Mouse (Mus musculus) small intestine, adult 2 months (tissue): ENCODE results near the gene Tmprss13. TPM values are rescaled to one million over a fixed set of nuclear protein-coding genes. Genes with fewer than 3 reads are reported as not detected.

Source experiments
- H3K27ac ChIP-seq: fragments of 200-500 bp; 2 replicates; pipeline ENCODE4 v1.5.1; 2012; ENCODE audit warnings: low read depth, low read length, control low read depth, inconsistent platforms; ENCODE audit not compliant: insufficient read depth
- H3K27me3 ChIP-seq: fragments of 200-500 bp; 2 replicates; pipeline ENCODE4 v1.6.1; 2012; ENCODE audit warnings: mild to moderate bottlenecking, moderate library complexity, low read length, inconsistent platforms; ENCODE audit not compliant: control insufficient read depth, insufficient read depth
- H3K36me3 ChIP-seq: fragments of 200-500 bp; 2 replicates; pipeline ENCODE4 v1.6.1; 2012; ENCODE audit warnings: mild to moderate bottlenecking, low read length, control low read depth, inconsistent platforms; ENCODE audit not compliant: control insufficient read depth, insufficient read depth
- H3K4me1 ChIP-seq: fragments of 200-500 bp; 2 replicates; pipeline ENCODE4 v1.6.1; 2012; ENCODE audit warnings: low read length, inconsistent platforms, mixed read lengths; ENCODE audit not compliant: control insufficient read depth, insufficient read depth, insufficient read length
- H3K4me3 ChIP-seq: fragments of 200-500 bp; 2 replicates; pipeline ENCODE4 v1.5.1; 2012; ENCODE audit warnings: low read depth, mild to moderate bottlenecking, control low read depth, inconsistent platforms, low read length, moderate library complexity
- CTCF ChIP-seq: fragments of 200-500 bp; IDR thresholded peaks from 2 replicates; pipeline ENCODE4 v1.5.1; 2012; ENCODE audit warnings: low read depth, mild to moderate bottlenecking, control low read depth, inconsistent platforms, low read length, moderate library complexity, mixed read lengths; ENCODE audit not compliant: insufficient replicate concordance, insufficient read length; ENCODE audit errors: extremely low read depth
- POLR2A ChIP-seq: fragments of 200-500 bp; IDR thresholded peaks from 2 replicates; pipeline ENCODE4 v1.6.1; 2012; ENCODE audit warnings: low read depth, mild to moderate bottlenecking, control low read depth, inconsistent platforms, low read length, moderate library complexity
- WGBS: fragments of 180-500 bp; shearing (Covaris S2); methylation state at CpG from one replicate; pipeline ENCODE4 v1.1.7; 2018; 5-methylcytosine and 5-hydroxymethylcytosine counted together
- polyA plus RNA-seq: library from polyadenylated mRNA; depleted of rRNA; stranded (reverse); fragments of >200 nt; gene quantifications from 2 replicates; pipeline ENCODE4 v1.2.3, GENCODE M21; 2012; rRNA removed

Gene Tmprss13
- polyA plus RNA-seq = 0.04 and 0.14 TPM in 2 replicates

DNA sequence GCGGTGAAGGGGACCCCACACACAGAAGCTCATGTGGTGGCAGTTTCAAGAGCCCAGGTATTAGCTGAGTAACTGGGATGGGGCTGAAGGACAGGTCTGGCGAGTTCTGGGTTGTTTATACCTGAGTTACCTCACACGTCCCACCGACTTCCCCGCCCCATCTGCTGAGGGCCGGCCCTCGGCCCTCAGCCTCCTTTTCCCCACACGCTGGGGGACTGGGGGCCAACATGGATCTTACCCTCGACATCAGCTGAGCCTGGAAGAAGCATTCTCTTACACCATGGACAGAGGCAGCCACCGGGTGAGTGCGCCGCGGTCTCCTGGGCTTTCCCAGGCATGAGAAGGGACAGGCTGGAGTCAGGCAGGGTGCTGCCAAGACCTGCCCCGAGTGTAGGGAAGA, at the start of gene Tmprss13:
TSS of gene Tmprss13 (plus strand) at position 246 of the 400 bp plus-strand sequence.
- Histone ChIP-seq H3K27me3 (no peaks in the 10 kb centered on the region), H3K4me1 (no peaks in the 10 kb centered on the region), H3K36me3 (no peaks in the 10 kb centered on the region), H3K27ac (no peak within 1 kb of the TSS), H3K4me3 (no peak within 1 kb of the TSS)
- 22% methylated on average over 14 of the region's 14 CpGs for WGBS
- TF ChIP-seq POLR2A = no peak
- TF ChIP-seq CTCF = no peak

DNA sequence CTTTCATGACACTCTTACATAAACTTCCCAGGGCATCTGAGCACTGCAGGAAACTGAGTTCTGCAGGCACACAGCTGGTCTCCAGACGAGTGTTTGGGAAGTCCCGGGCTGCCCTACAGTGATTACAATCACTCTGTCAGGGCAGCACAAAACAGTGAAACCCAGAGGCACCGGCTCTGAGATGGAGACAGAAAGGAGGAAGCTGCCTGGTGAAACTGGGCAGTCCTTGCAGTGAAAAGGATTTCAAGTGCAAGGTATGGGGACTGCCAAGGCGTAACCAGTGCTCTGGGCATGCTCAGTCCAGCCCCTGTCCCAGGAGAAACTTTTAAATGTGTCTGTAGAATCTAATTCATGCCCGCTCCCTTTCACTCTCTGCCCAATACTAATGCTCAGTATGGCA, 46.7 kb upstream of the Tmprss13 start:
- TF ChIP-seq POLR2A (no peak), CTCF (no peak)
- no peak overlapping the region for H3K27ac ChIP-seq
- WGBS = 52% methylated on average over 5 of the region's 5 CpGs

DNA sequence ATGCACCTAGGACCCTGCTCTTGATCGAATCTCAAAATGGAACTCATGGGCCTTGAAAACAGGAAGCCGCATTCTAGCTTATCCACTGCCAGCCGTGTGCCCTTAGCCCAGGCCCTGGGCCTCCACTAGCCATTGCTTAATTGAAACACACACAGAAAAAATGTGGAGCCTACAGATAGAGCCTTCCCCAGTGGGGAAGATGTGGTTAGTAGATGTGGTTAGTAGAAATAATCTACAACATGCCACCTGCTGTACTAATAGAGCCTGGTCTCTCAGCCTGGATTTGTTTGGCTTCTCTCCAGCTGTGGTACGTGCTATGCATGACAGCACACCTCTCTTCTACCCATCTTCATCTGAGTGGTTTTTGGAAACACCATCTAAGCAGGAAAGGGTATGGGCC, 44.7 kb upstream of the Tmprss13 start:
- Histone ChIP-seq H3K27ac (no peak overlapping the region), H3K36me3 (no peaks in the 10 kb centered on the region), H3K4me1 (0 out of 2 replicates have a peak, but pooled peaks cover 2% of the 10 kb centered on the region), H3K27me3 (peaks cover 3% of the 10 kb centered on the region; the same call in 1 of the 2 replicates), H3K4me3 (no peak overlapping the region)
- WGBS = 75% methylated on average over 4 of the region's 4 CpGs
- TF ChIP-seq CTCF (no peak), POLR2A (no peak)

More for the DNA sequence above, 46.7 kb upstream of the Tmprss13 start:
- Histone ChIP-seq H3K36me3 (no peaks in the 10 kb centered on the region), H3K4me3 (no peak overlapping the region), H3K27me3 (peaks cover 8% of the 10 kb centered on the region; the same call in 1 of the 2 replicates), H3K4me1 (0 out of 2 replicates have a peak, but pooled peaks cover 2% of the 10 kb centered on the region)

DNA sequence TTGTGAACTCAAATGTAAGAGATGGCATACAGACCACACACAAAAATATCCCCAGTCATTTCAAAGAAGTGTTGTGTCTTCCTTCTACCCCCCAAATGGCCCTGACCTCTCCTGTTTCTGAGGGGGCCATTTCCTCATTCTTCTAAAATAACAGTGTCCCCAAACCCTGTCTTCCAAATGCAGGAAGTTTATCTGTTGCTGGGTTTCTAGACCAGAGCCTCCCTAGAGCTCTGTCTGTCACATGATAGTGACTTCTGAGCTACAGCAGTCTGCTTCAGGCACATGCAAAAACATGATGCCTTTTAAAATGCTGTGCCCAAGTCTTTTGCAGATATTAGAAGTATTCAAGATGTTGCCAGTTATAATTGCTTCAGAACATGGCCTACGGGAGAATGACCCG, 44.3 kb upstream of the Tmprss13 start:
- no peaks in the 10 kb centered on the region for H3K27me3 ChIP-seq
- H3K4me1 ChIP-seq = 0 out of 2 replicates have a peak, but pooled peaks cover 2% of the 10 kb centered on the region
- no peak for TF ChIP-seq CTCF
- no peak for TF ChIP-seq POLR2A
- H3K27ac ChIP-seq = no peak overlapping the region
- no peaks in the 10 kb centered on the region for H3K36me3 ChIP-seq
- no peak overlapping the region for H3K4me3 ChIP-seq
- WGBS = 82% methylated on average over 2 of the region's 2 CpGs

DNA sequence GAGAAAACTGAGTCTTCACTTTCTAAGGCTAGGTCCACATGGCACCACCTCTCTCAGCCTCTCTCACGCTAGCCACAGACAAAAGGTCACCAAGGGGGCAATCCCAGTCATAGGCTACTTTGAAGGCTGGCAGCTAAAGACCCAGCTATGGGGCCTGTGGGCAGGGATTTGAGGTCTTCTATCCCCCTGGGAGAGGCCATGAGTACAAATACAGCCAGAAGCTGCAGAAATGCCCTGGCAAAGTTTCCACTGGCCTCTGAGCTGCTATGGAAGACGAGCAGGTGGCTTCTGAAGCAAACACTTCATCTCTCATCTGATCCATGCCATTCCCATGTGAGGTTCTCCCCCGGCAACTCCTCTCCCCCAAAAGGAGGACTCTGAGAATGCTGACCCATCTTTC, 38.8 kb upstream of the Tmprss13 start:
- Histone ChIP-seq H3K36me3 (no peaks in the 10 kb centered on the region), H3K4me3 (no peak overlapping the region), H3K27me3 (no peaks in the 10 kb centered on the region), H3K4me1 (0 out of 2 replicates have a peak, but pooled peaks cover 2% of the 10 kb centered on the region), H3K27ac (no peak overlapping the region)
- WGBS = 66% methylated on average over 3 of the region's 3 CpGs
- TF ChIP-seq CTCF (no peak), POLR2A (no peak)

DNA sequence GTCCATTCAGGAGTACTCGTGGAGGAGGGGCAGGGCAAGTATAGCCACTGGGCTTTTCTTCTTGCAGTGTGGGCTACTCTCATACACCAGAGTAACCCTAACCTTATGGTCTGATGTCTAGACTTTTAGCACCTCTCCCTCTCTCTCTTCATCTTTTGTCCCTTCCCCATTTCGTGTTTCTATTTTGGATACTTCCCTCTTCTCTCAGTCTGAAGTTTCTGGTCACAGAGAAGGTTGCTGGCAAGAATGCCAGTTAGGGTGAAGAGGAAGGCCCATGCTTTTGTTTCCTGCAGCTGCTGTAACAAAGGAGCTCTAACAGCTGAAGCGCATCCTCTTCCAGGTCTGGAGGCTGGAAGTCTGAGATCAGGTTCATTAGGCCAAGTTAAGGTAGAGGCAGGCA, 38.0 kb upstream of the Tmprss13 start:
- H3K27ac ChIP-seq = no peak overlapping the region
- TF ChIP-seq CTCF (no peak), POLR2A (no peak)
- H3K4me3 ChIP-seq = no peak overlapping the region
- no peaks in the 10 kb centered on the region for H3K36me3 ChIP-seq
- no peaks in the 10 kb centered on the region for H3K27me3 ChIP-seq
- 77% methylated on average over 3 of the region's 3 CpGs for WGBS
- peaks cover 5% of the 10 kb centered on the region; the same call in 1 of the 2 replicates for H3K4me1 ChIP-seq

DNA sequence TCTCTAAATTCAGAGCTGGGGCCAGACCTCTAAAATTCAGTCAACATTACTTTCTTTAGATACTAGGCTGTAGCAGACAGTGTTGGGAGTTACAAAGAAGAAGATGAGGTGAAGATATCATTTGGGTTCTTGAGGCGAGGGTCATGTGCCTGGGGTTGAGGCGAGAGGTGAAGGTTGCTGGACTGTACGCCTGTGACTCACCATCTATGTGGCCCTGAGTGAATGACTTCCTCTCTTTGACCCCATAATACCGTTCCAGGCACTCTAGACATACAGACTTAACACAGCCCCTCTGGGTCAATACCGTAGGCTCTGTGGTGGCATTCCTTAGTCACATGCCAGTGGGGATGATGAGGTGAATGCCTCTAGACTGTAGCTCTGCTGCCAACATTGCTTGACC, 36.4 kb upstream of the Tmprss13 start:
- no peak overlapping the region for H3K4me3 ChIP-seq
- no peaks in the 10 kb centered on the region for H3K36me3 ChIP-seq
- no peaks in the 10 kb centered on the region for H3K27me3 ChIP-seq
- 73% methylated on average over 5 of the region's 5 CpGs for WGBS
- no peak overlapping the region for H3K27ac ChIP-seq
- no peak for TF ChIP-seq CTCF
- TF ChIP-seq POLR2A = no peak
- H3K4me1 ChIP-seq = peaks cover 5% of the 10 kb centered on the region; the same call in 1 of the 2 replicates

DNA sequence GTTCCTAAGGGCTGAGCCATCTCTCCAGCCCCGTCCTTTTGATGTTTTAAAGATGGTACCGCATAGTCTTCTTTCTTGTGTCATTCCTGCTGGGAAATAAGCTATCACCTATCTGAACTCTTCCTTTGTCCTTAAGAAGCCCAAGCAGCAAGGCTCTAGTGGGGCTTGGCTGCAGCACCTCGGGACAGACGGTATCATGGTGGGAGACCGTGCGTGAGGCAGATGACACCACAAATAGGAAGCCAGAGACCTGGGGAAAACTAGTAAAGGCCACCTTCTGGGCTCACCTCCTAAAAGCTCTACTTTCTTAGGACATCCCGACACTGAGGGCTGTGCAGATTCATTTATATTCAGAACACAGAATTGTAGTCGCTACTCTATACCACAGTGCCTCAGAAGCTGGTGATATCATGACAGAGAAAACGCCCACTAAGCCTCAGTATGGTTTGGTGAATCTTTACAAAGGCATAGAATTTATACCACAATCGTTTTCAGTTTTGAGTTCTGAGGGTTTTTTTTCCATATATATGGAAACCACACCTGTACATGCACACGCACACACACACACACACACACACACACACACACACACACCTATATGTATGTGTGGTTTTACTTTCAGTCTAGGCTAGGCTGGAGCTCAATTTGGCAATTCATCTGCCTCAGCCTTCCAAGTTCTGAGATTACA, 27.3 kb upstream of the Tmprss13 start:
- Histone ChIP-seq H3K4me1 (peaks cover 4% of the 10 kb centered on the region; the same call in 1 of the 2 replicates), H3K27me3 (no peaks in the 10 kb centered on the region), H3K27ac (no peak overlapping the region), H3K36me3 (no peaks in the 10 kb centered on the region), H3K4me3 (no peak overlapping the region)
- TF ChIP-seq POLR2A = no peak
- no peak for TF ChIP-seq CTCF
- 79% methylated on average over 11 of the region's 11 CpGs for WGBS
